Comparison of ENCODE assay signal across 23 mouse cellular contexts in genomic region chr17:84497026-84497425, GRCm38 (mm10). TPM values are rescaled to one million over a fixed set of nuclear protein-coding genes. Genes with fewer than 3 reads are reported as not detected.
DNase-seq lines count a peak whose midpoint lies in the region; ATAC-seq lines count a peak whose summit lies in the region.
"Had no signal": no experiment of that assay in that cellular context is flagged by ENCODE, and none has a peak within 500 bp of the region (broad histone marks: within the 10 kb centered on the region; RNA-seq: fewer than 3 reads in every experiment).

No protein-coding gene starts in this region.

- no peaks in the 10 kb centered on the region for H3K9me3 ChIP-seq in heart, embryonic 12.5 days (replicated peaks)
- no peaks in the 10 kb centered on the region for H3K9me3 ChIP-seq in kidney, embryonic 15.5 days (replicated peaks)
- H3K9me3 ChIP-seq: embryonic facial prominence, embryonic 10.5 days; embryonic facial prominence, embryonic 12.5 days; forebrain, embryonic 13.5 days; forebrain, embryonic 15.5 days had no signal

- no peak for ATAC-seq in heart, embryonic 12.5 days (ENCODE audit: insufficient number of reproducible peaks, low FRiP score)
- no peak for ATAC-seq in kidney, embryonic 15.5 days (replicated peaks; ENCODE audit: low FRiP score)
- ATAC-seq: CD4-positive, CD25-positive, alpha-beta regulatory T cell, adult 4 months; forebrain, embryonic 13.5 days; forebrain, embryonic 15.5 days; forebrain, postnatal 0 days had no signal

- H3K27ac ChIP-seq in heart, embryonic 12.5 days (ENCODE audit: poor library complexity, severe bottlenecking): no peak overlapping the region
- H3K27ac ChIP-seq in kidney, embryonic 15.5 days: peak overlapping the region; percentile 56; the same call in 1 of the 2 replicates
- H3K27ac ChIP-seq: embryonic facial prominence, embryonic 10.5 days; embryonic facial prominence, embryonic 12.5 days; forebrain, embryonic 13.5 days; forebrain, embryonic 15.5 days had no signal

- H3K4me3 ChIP-seq in heart, embryonic 12.5 days: no peak overlapping the region
- H3K4me3 ChIP-seq in kidney, embryonic 15.5 days (replicated peaks): no peak overlapping the region
- H3K4me3 ChIP-seq: embryonic facial prominence, embryonic 10.5 days; embryonic facial prominence, embryonic 12.5 days; forebrain, embryonic 13.5 days; forebrain, embryonic 15.5 days had no signal

- no peaks in the 10 kb centered on the region for H3K4me1 ChIP-seq in heart, embryonic 12.5 days (replicated peaks)
- peaks cover 9% of the 10 kb centered on the region for H3K4me1 ChIP-seq in kidney, embryonic 15.5 days
- H3K4me1 ChIP-seq: embryonic facial prominence, embryonic 12.5 days; forebrain, embryonic 15.5 days had no signal

- H3K9ac ChIP-seq in heart, embryonic 12.5 days: no peak overlapping the region
- H3K9ac ChIP-seq in kidney, embryonic 15.5 days: no peak overlapping the region
- H3K9ac ChIP-seq: embryonic facial prominence, embryonic 12.5 days; forebrain, embryonic 13.5 days; forebrain, embryonic 15.5 days; forebrain, postnatal 0 days had no signal

- H3K36me3 ChIP-seq in heart, embryonic 12.5 days: no peaks in the 10 kb centered on the region
- no peaks in the 10 kb centered on the region for H3K36me3 ChIP-seq in kidney, embryonic 15.5 days
- H3K36me3 ChIP-seq: embryonic facial prominence, embryonic 10.5 days; embryonic facial prominence, embryonic 12.5 days; forebrain, embryonic 15.5 days had no signal

- 82% methylated on average over 5 of the region's 5 CpGs for WGBS in heart, embryonic 12.5 days
- 81% methylated on average over 5 of the region's 5 CpGs for WGBS in kidney, embryonic 15.5 days

- H3K27me3 ChIP-seq in heart, embryonic 12.5 days (replicated peaks): no peaks in the 10 kb centered on the region
- H3K27me3 ChIP-seq in kidney, embryonic 15.5 days: no peaks in the 10 kb centered on the region
- H3K27me3 ChIP-seq: CH12.LX; embryonic facial prominence, embryonic 12.5 days; forebrain, embryonic 13.5 days; forebrain, embryonic 15.5 days had no signal

- no peak overlapping the region for H3K4me2 ChIP-seq in heart, embryonic 12.5 days
- H3K4me2 ChIP-seq in kidney, embryonic 15.5 days: no peak overlapping the region
- H3K4me2 ChIP-seq: embryonic facial prominence, embryonic 12.5 days; forebrain, embryonic 13.5 days; forebrain, embryonic 15.5 days had no signal

- DNase-seq in heart, adult 11 months: peak; percentile 19
- DNase-seq in kidney, postnatal 10 days: no peak
- DNase-seq in ES-CJ7 (ENCODE audit: low read depth, low spot score): peak; percentile 60
- DNase-seq in ZHBTc4 (ENCODE audit: low read depth, low spot score): peak; percentile 40
- no peak for DNase-seq in ovary, postnatal 36 days (ENCODE audit: low spot score)
- DNase-seq: adrenal gland, adult 2 months; adrenal gland, postnatal 10 days; adrenal gland, postnatal 25 days; B cell, adult 2 months; cerebellum, adult 11 months; cerebellum, adult 18-20 months; cerebellum, adult 8-10 months; cerebellum, postnatal 10 days; cerebellum, postnatal 25 days; forebrain, postnatal 0 days had no signal

RNA-seq across cellular contexts. Expression of gene Plekhh2, which starts 14.7 kb away (rescaled TPM):
- polyA plus RNA-seq in heart, embryonic 12.5 days (2016; fragmentation: Nextera tagmentation; extraction: Ambion mirVana): 3.3 and 3.6 TPM in 2 replicates
- polyA plus RNA-seq in kidney, embryonic 15.5 days (2015; fragmentation: Nextera tagmentation; extraction: Ambion mirVana): 10.3 and 11.9 TPM in 2 replicates
- polyA plus RNA-seq: CD4-positive, CD25-positive, alpha-beta regulatory T cell, adult 4 months had no signal

RNA-seq across cellular contexts. Expression of gene Thada, which starts 31.0 kb away (rescaled TPM):
- polyA plus RNA-seq in heart, embryonic 12.5 days (2016; fragmentation: Nextera tagmentation; extraction: Ambion mirVana): 6.4 and 7.8 TPM in 2 replicates
- 10.3 and 10.4 TPM in 2 replicates for polyA plus RNA-seq in kidney, embryonic 15.5 days (2015; fragmentation: Nextera tagmentation; extraction: Ambion mirVana)

Comparison
In these comparisons a context has a peak if more than half of its experiments do, and no peak if none do; other contexts are left out.
1. DNase-seq: peak in heart, adult 11 months (single experiment), ES-CJ7 (single experiment) and ZHBTc4 (single experiment); none in kidney, postnatal 10 days (single experiment) and ovary, postnatal 36 days (single experiment).